Mouse (Mus musculus) myocyte (in vitro differentiated cells): ENCODE data around the gene Ppp2r5c. TPM values are rescaled to one million over a fixed set of nuclear protein-coding genes. Genes with fewer than 3 reads are reported as not detected.

Source experiments
- H3K27me3 ChIP-seq: one replicate; pipeline ENCODE4 v1.6.1; 2011; ENCODE audit not compliant: control insufficient read depth, insufficient read depth, insufficient read length
- H3K36me3 ChIP-seq: one replicate; pipeline ENCODE4 v1.6.1; 2011; ENCODE audit not compliant: control insufficient read depth, insufficient read depth
- H3K4me2 ChIP-seq: one replicate; pipeline ENCODE4 v1.6.1; 2011; ENCODE audit warnings: low read depth, control low read depth
- H3K4me3 ChIP-seq: one replicate; pipeline ENCODE4 v1.5.1; 2011; ENCODE audit warnings: mild to moderate bottlenecking, control low read depth, moderate library complexity
- H3K79me2 ChIP-seq: one replicate; pipeline ENCODE4 v1.6.1; 2011; ENCODE audit not compliant: control insufficient read depth, insufficient read depth
- H3ac ChIP-seq: one replicate; pipeline ENCODE4 v1.6.1; 2011; ENCODE audit not compliant: control insufficient read depth, insufficient read length
- CEBPB ChIP-seq: IDR thresholded peaks from 2 replicates; pipeline ENCODE4 v1.6.1; 2011; ENCODE audit warnings: mild to moderate bottlenecking, moderate library complexity; ENCODE audit not compliant: poor library complexity, insufficient read depth, severe bottlenecking
- E2F4 ChIP-seq: IDR thresholded peaks from one replicate; pipeline ENCODE4 v1.6.1; 2011; ENCODE audit warnings: mild to moderate bottlenecking, control low read depth, moderate library complexity; ENCODE audit not compliant: insufficient read depth
- MAX ChIP-seq: IDR thresholded peaks from one replicate; pipeline ENCODE4 v1.6.1; 2011; ENCODE audit warnings: low read depth, mild to moderate bottlenecking, control low read depth
- MYOD1 ChIP-seq, 3 experiments: IDR thresholded peaks; one replicate each; pipeline ENCODE4 v1.6.1; 2011; ENCODE audit warnings: control low read depth in 2 of 3, low read depth in 2 of 3, mild to moderate bottlenecking in 2 of 3, moderate library complexity in 1 of 3; ENCODE audit not compliant: insufficient read length in 2 of 3, control insufficient read depth in 1 of 3
- MYOG ChIP-seq, 3 experiments: IDR thresholded peaks; one replicate each; pipeline ENCODE4 v1.6.1; 2011; ENCODE audit warnings: control low read depth in 2 of 3, low read depth in 2 of 3, mild to moderate bottlenecking in 2 of 3; ENCODE audit not compliant: insufficient read length in 2 of 3, control insufficient read depth in 1 of 3, insufficient read depth in 1 of 3
- POLR2A ChIP-seq: IDR thresholded peaks from one replicate; pipeline ENCODE4 v1.6.1; 2011; ENCODE audit warnings: low read depth, mild to moderate bottlenecking, control low read depth, moderate library complexity; ENCODE audit not compliant: insufficient read length
- POLR2AphosphoS2 ChIP-seq: IDR thresholded peaks from one replicate; pipeline ENCODE4 v1.6.1; 2011; ENCODE audit warnings: low read depth, control low read depth; ENCODE audit not compliant: insufficient read length
- REST ChIP-seq: IDR thresholded peaks from one replicate; pipeline ENCODE4 v1.6.1; 2011; ENCODE audit warnings: mild to moderate bottlenecking, control low read depth, moderate library complexity; ENCODE audit not compliant: insufficient read depth, insufficient read length
- SRF ChIP-seq: IDR thresholded peaks from one replicate; pipeline ENCODE4 v1.6.1; 2011; ENCODE audit warnings: low read depth; ENCODE audit not compliant: control insufficient read depth, insufficient read length
- TCF12 ChIP-seq: IDR thresholded peaks from one replicate; pipeline ENCODE4 v1.6.1; 2011; ENCODE audit warnings: mild to moderate bottlenecking, control low read depth; ENCODE audit not compliant: poor library complexity, insufficient read depth, severe bottlenecking
- TCF3 ChIP-seq: IDR thresholded peaks from one replicate; pipeline ENCODE4 v1.6.1; 2011; ENCODE audit warnings: low read depth, control low read depth; ENCODE audit not compliant: insufficient read length
- USF1 ChIP-seq: IDR thresholded peaks from one replicate; pipeline ENCODE4 v1.6.1; 2011; ENCODE audit warnings: low read depth, mild to moderate bottlenecking, control low read depth, moderate library complexity
- polyA plus RNA-seq: library from polyadenylated mRNA; unstranded; fragments of >200 nt; fragmentation: generic; extraction: Trizol; gene quantifications from one replicate; pipeline ENCODE4 v1.2.1, GENCODE M21; 2012; ENCODE audit warnings: missing spikeins

Ppp2r5c gene
- polyA plus RNA-seq, 1 experiment, result 42.1 TPM

DNA sequence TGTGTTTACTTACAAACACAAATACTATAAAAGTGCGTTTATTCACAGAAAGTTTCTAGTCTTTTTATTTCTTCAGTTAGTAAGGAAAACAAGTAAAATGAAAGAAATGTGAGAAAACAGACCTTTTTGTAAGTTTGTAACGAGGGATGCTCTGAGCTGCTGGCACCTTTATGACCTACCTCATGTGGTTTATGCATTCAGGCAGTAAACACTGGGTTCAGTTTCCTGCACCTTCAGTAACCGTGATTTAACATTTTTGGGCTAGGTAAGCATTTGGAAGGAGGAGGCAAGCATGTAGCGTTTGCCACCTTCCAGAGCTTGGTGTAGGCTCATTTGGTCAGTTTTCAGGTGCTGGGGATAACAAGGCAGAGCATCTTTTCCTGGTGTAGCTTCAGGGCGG, 49.1 kb downstream of the Ppp2r5c start:
- Histone ChIP-seq H3K27me3 (no peaks in the 10 kb centered on the region), H3K4me3 (no peak overlapping the region), H3ac (no peak overlapping the region), H3K79me2 (peaks cover 87% of the 10 kb centered on the region), H3K36me3 (no peaks in the 10 kb centered on the region), H3K4me2 (no peak overlapping the region)
- no peak for TF ChIP-seq E2F4

- Histone ChIP-seq H3ac (no peak overlapping the region), H3K4me2 (no peak overlapping the region), H3K36me3 (no peaks in the 10 kb centered on the region), H3K79me2 (peaks cover 90% of the 10 kb centered on the region), H3K4me3 (no peak overlapping the region), H3K27me3 (no peaks in the 10 kb centered on the region)
- no peak for TF ChIP-seq USF1
- no peak for TF ChIP-seq TCF12
- TF ChIP-seq MAX, result no peak
- TF ChIP-seq TCF3, result no peak
- no peak for TF ChIP-seq E2F4
- TF ChIP-seq MYOD1 (IDR thresholded peaks at IDR 0.05; ENCODE audit: control insufficient read depth in 1 of 3, insufficient read length in 2 of 3, low read depth in 2 of 3), result no peak
- no peak for TF ChIP-seq CEBPB
- TF ChIP-seq POLR2A, result no peak
- TF ChIP-seq REST, result no peak
- no peak for TF ChIP-seq SRF
- TF ChIP-seq MYOG (IDR thresholded peaks at IDR 0.05; ENCODE audit: control insufficient read depth in 1 of 3, insufficient read depth in 1 of 3, insufficient read length in 2 of 3, low read depth in 2 of 3), result no peak
- TF ChIP-seq POLR2AphosphoS2, result no peak
Observed at GRCm38 (mm10) chr12:110497013-110497412, 50.1 kb downstream of the Ppp2r5c start.

DNA sequence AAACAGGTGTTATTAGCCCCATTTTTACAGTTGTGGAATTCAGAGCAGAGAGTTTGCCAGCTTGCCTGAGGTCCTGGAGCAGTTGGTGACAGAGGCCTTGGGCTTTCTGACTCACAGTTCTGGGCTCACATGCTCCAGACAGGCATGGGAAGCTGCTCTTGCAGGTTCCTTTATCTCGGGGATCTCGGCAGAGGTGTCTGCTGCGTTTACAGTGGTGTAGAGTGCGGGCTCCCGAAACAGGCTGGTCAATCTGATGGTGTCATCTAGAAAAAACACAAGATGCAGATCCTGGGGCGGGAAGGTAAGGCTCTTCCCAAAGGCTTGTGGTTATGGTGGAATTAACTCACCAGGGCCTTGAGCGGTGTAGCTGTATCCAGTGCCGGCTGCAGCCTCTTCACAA, 50.6 kb downstream of the Ppp2r5c start:
- TF ChIP-seq TCF3, result no peak
- TF ChIP-seq CEBPB, result no peak
- TF ChIP-seq MYOD1 (IDR thresholded peaks at IDR 0.05; ENCODE audit: control insufficient read depth in 1 of 3, insufficient read length in 2 of 3, low read depth in 2 of 3), result no peak
- no peak for TF ChIP-seq MYOG (IDR thresholded peaks at IDR 0.05; ENCODE audit: control insufficient read depth in 1 of 3, insufficient read depth in 1 of 3, insufficient read length in 2 of 3, low read depth in 2 of 3)
- TF ChIP-seq POLR2AphosphoS2, result no peak
- TF ChIP-seq E2F4, result no peak
- no peak for TF ChIP-seq SRF
- no peak for TF ChIP-seq MAX
- no peak for TF ChIP-seq REST
- TF ChIP-seq POLR2A, result no peak
- no peak for TF ChIP-seq USF1
- no peak for TF ChIP-seq TCF12
- no peaks in the 10 kb centered on the region for H3K36me3 ChIP-seq
- peaks cover 90% of the 10 kb centered on the region for H3K79me2 ChIP-seq
- no peak overlapping the region for H3K4me2 ChIP-seq
- H3ac ChIP-seq, result no peak overlapping the region
- H3K4me3 ChIP-seq, result no peak overlapping the region
- no peaks in the 10 kb centered on the region for H3K27me3 ChIP-seq

GRCm38 (mm10) chr12:110498283-110499224, 51.6 kb downstream of the Ppp2r5c start:
- Histone ChIP-seq H3ac (no peak overlapping the region), H3K4me2 (no peak overlapping the region), H3K79me2 (peaks cover 90% of the 10 kb centered on the region), H3K27me3 (no peaks in the 10 kb centered on the region), H3K36me3 (no peaks in the 10 kb centered on the region), H3K4me3 (no peak overlapping the region)
- TF ChIP-seq REST (no peak), POLR2A (no peak), POLR2AphosphoS2 (no peak), USF1 (no peak), MYOD1 (IDR thresholded peaks at IDR 0.05; ENCODE audit: control insufficient read depth in 1 of 3, insufficient read length in 2 of 3, low read depth in 2 of 3) (no peak), E2F4 (no peak), MAX (no peak), CEBPB (no peak), TCF3 (no peak), TCF12 (no peak), SRF (no peak), MYOG (IDR thresholded peaks at IDR 0.05; ENCODE audit: control insufficient read depth in 1 of 3, insufficient read depth in 1 of 3, insufficient read length in 2 of 3, low read depth in 2 of 3) (no peak)
